Mouse (Mus musculus): ENCODE results near the gene Sfmbt2. TPM values are rescaled to one million over a fixed set of nuclear protein-coding genes. Genes with fewer than 3 reads are reported as not detected.

Sfmbt2 gene
- total RNA-seq, 1 experiment, result 43.7 TPM

GRCm38 (mm10) chr2:10395143-10395542 lies 24.8 kb downstream of the Sfmbt2 start:
- DNase-seq (ENCODE audit: low read depth, low spot score), result no peak
- Histone ChIP-seq H3K4me3 (ENCODE audit: insufficient read depth in 1 of 2, low read depth in 1 of 2, low read length in 2 of 2, poor library complexity in 1 of 2, severe bottlenecking in 1 of 2) (no peak overlapping the region), H3K27ac (ENCODE audit: insufficient read depth, low read depth, low read length, poor library complexity, severe bottlenecking) (no peak overlapping the region), H3K4me1 (ENCODE audit: control insufficient read depth in 2 of 2, insufficient read depth in 2 of 2, low read length in 2 of 2, poor library complexity in 1 of 2) (peaks cover 0 to 7% of the 10 kb centered on the region in 2 experiments; a peak in 1 of 4 replicates), H3K9me3 (ENCODE audit: control insufficient read depth, insufficient read depth, low read depth, low read length) (no peaks in the 10 kb centered on the region), H3K36me3 (ENCODE audit: control insufficient read depth, insufficient read depth, low read length, poor library complexity, severe bottlenecking) (peaks cover 8% of the 10 kb centered on the region), H3K9ac (ENCODE audit: insufficient read depth, low read depth, low read length, poor library complexity, severe bottlenecking) (no peak overlapping the region)
- no peak for TF ChIP-seq ZC3H11A (IDR thresholded peaks at IDR 0.05; ENCODE audit: borderline replicate concordance, low read depth, low read length)
- no peak for TF ChIP-seq MAFK (IDR thresholded peaks at IDR 0.05; ENCODE audit: insufficient read depth, low read depth, low read length)
- no peak for TF ChIP-seq CHD2 (IDR thresholded peaks at IDR 0.05; ENCODE audit: low read depth, low read length)
- no peak for TF ChIP-seq ZNF384 (IDR thresholded peaks at IDR 0.05; ENCODE audit: low read depth, low read length)
- TF ChIP-seq HCFC1 (IDR thresholded peaks at IDR 0.05; ENCODE audit: borderline replicate concordance, insufficient read depth, low read length), result no peak
- in situ Hi-C loops (cut with MboI; ENCODE audit: low sequenced_read_pairs in 2 of 2, unreplicated experiment in 2 of 2), result no loop called here

DNA sequence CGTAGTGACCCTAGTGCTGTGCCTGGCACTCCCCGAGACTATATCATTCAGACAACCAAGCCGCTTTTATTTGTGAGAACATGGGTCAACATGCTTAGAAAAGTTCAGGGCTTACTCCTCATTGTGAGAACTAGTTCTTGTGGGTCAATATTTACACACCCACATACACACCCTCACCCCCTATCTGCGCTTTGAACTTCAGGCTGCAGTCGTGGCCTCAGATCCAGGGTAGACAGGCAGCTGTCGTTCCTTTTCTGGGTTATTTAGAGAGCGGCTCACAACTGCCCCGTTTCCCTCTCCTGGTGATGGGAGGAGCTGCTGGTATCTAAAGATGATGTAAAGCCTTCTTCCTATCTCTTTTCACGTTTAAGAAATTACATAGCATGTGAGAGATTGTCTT lies 27.5 kb downstream of the Sfmbt2 start:
- no peaks in the 10 kb centered on the region for H3K4me1 ChIP-seq (ENCODE audit: control insufficient read depth in 2 of 2, insufficient read depth in 2 of 2, low read length in 2 of 2, poor library complexity in 1 of 2)
- DNase-seq (ENCODE audit: low read depth, low spot score), result no peak
- H3K4me3 ChIP-seq (ENCODE audit: insufficient read depth in 1 of 2, low read depth in 1 of 2, low read length in 2 of 2, poor library complexity in 1 of 2, severe bottlenecking in 1 of 2), result no peak overlapping the region
- no peaks in the 10 kb centered on the region for H3K9me3 ChIP-seq (ENCODE audit: control insufficient read depth, insufficient read depth, low read depth, low read length)
- TF ChIP-seq ZC3H11A (IDR thresholded peaks at IDR 0.05; ENCODE audit: borderline replicate concordance, low read depth, low read length) (no peak), CHD2 (IDR thresholded peaks at IDR 0.05; ENCODE audit: low read depth, low read length) (no peak), ZNF384 (IDR thresholded peaks at IDR 0.05; ENCODE audit: low read depth, low read length) (no peak), MAFK (IDR thresholded peaks at IDR 0.05; ENCODE audit: insufficient read depth, low read depth, low read length) (no peak), HCFC1 (IDR thresholded peaks at IDR 0.05; ENCODE audit: borderline replicate concordance, insufficient read depth, low read length) (no peak)
- H3K36me3 ChIP-seq (ENCODE audit: control insufficient read depth, insufficient read depth, low read length, poor library complexity, severe bottlenecking), result peaks cover 8% of the 10 kb centered on the region
- no peak overlapping the region for H3K9ac ChIP-seq (ENCODE audit: insufficient read depth, low read depth, low read length, poor library complexity, severe bottlenecking)
- in situ Hi-C loops (cut with MboI; ENCODE audit: low sequenced_read_pairs in 2 of 2, unreplicated experiment in 2 of 2), result no loop called here
- H3K27ac ChIP-seq (ENCODE audit: insufficient read depth, low read depth, low read length, poor library complexity, severe bottlenecking), result no peak overlapping the region

DNA sequence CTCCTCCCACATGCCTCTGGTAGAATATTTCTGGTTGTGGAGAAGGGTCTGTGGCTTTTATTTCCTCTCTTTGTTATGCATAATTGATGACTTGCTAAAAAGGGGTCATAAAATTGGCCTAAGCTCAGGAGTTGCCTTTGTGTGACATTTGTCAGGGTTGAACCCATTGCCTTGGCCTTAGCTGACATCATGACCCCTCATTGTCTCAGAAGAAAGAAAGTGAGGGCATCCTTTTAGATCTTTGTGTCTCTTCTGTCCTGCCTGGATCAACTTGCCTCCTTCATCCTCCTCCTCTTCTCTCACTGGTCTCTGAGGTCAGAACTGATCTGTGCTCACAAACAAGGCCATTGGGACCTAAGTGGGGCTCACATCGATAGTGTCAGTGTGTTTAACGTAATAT lies 35.8 kb downstream of the Sfmbt2 start:
- in situ Hi-C loops (cut with MboI; ENCODE audit: low sequenced_read_pairs in 2 of 2, unreplicated experiment in 2 of 2), result no loop called here
- TF ChIP-seq HCFC1 (IDR thresholded peaks at IDR 0.05; ENCODE audit: borderline replicate concordance, insufficient read depth, low read length) (no peak), ZNF384 (IDR thresholded peaks at IDR 0.05; ENCODE audit: low read depth, low read length) (no peak), ZC3H11A (IDR thresholded peaks at IDR 0.05; ENCODE audit: borderline replicate concordance, low read depth, low read length) (no peak), CHD2 (IDR thresholded peaks at IDR 0.05; ENCODE audit: low read depth, low read length) (no peak), MAFK (IDR thresholded peaks at IDR 0.05; ENCODE audit: insufficient read depth, low read depth, low read length) (no peak)

GRCm38 (mm10) chr2:10409422-10409821 lies 39.1 kb downstream of the Sfmbt2 start:
- DNase-seq (ENCODE audit: low read depth, low spot score), result no peak
- Histone ChIP-seq H3K4me3 (ENCODE audit: insufficient read depth in 1 of 2, low read depth in 1 of 2, low read length in 2 of 2, poor library complexity in 1 of 2, severe bottlenecking in 1 of 2) (no peak overlapping the region), H3K27ac (ENCODE audit: insufficient read depth, low read depth, low read length, poor library complexity, severe bottlenecking) (no peak overlapping the region), H3K36me3 (ENCODE audit: control insufficient read depth, insufficient read depth, low read length, poor library complexity, severe bottlenecking) (peaks cover 3% of the 10 kb centered on the region), H3K9me3 (ENCODE audit: control insufficient read depth, insufficient read depth, low read depth, low read length) (no peaks in the 10 kb centered on the region), H3K9ac (ENCODE audit: insufficient read depth, low read depth, low read length, poor library complexity, severe bottlenecking) (no peak overlapping the region), H3K4me1 (ENCODE audit: control insufficient read depth in 2 of 2, insufficient read depth in 2 of 2, low read length in 2 of 2, poor library complexity in 1 of 2) (no peaks in the 10 kb centered on the region)
- in situ Hi-C loops (cut with MboI; ENCODE audit: low sequenced_read_pairs in 2 of 2, unreplicated experiment in 2 of 2), result no loop called here
- TF ChIP-seq CHD2 (IDR thresholded peaks at IDR 0.05; ENCODE audit: low read depth, low read length) (no peak), MAFK (IDR thresholded peaks at IDR 0.05; ENCODE audit: insufficient read depth, low read depth, low read length) (no peak), ZC3H11A (IDR thresholded peaks at IDR 0.05; ENCODE audit: borderline replicate concordance, low read depth, low read length) (no peak), ZNF384 (IDR thresholded peaks at IDR 0.05; ENCODE audit: low read depth, low read length) (no peak), HCFC1 (IDR thresholded peaks at IDR 0.05; ENCODE audit: borderline replicate concordance, insufficient read depth, low read length) (no peak)

More for the DNA sequence above, 35.8 kb downstream of the Sfmbt2 start:
- no peak overlapping the region for H3K4me3 ChIP-seq (ENCODE audit: insufficient read depth in 1 of 2, low read depth in 1 of 2, low read length in 2 of 2, poor library complexity in 1 of 2, severe bottlenecking in 1 of 2)
- H3K9ac ChIP-seq (ENCODE audit: insufficient read depth, low read depth, low read length, poor library complexity, severe bottlenecking), result no peak overlapping the region
- no peaks in the 10 kb centered on the region for H3K4me1 ChIP-seq (ENCODE audit: control insufficient read depth in 2 of 2, insufficient read depth in 2 of 2, low read length in 2 of 2, poor library complexity in 1 of 2)
- H3K27ac ChIP-seq (ENCODE audit: insufficient read depth, low read depth, low read length, poor library complexity, severe bottlenecking), result no peak overlapping the region
- H3K36me3 ChIP-seq (ENCODE audit: control insufficient read depth, insufficient read depth, low read length, poor library complexity, severe bottlenecking), result peaks cover 6% of the 10 kb centered on the region
- no peak for DNase-seq (ENCODE audit: low read depth, low spot score)
- no peaks in the 10 kb centered on the region for H3K9me3 ChIP-seq (ENCODE audit: control insufficient read depth, insufficient read depth, low read depth, low read length)

DNA sequence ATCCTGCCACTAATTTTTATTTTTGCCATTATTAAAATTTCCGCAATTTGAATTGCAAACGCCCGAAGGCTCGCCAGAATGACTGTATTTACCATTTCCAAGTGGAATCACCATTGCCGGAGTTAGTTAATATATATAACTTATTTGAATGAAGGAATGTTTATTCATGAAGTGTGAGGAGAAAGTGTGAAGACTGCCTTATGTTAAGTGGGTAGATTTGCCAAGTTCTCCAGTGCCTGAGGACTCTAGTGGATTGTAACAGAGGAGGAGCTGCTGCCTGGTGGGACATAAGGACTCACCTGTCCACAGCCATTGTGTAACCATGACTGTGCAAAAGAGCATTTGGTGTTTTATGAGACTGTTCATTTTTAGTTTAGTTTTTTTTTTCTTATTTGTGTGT lies 39.8 kb downstream of the Sfmbt2 start:
- Histone ChIP-seq H3K36me3 (ENCODE audit: control insufficient read depth, insufficient read depth, low read length, poor library complexity, severe bottlenecking) (peaks cover 1% of the 10 kb centered on the region; the same call in 1 of the 2 replicates), H3K4me1 (ENCODE audit: control insufficient read depth in 2 of 2, insufficient read depth in 2 of 2, low read length in 2 of 2, poor library complexity in 1 of 2) (no peaks in the 10 kb centered on the region), H3K9me3 (ENCODE audit: control insufficient read depth, insufficient read depth, low read depth, low read length) (no peaks in the 10 kb centered on the region), H3K9ac (ENCODE audit: insufficient read depth, low read depth, low read length, poor library complexity, severe bottlenecking) (no peak overlapping the region), H3K4me3 (ENCODE audit: insufficient read depth in 1 of 2, low read depth in 1 of 2, low read length in 2 of 2, poor library complexity in 1 of 2, severe bottlenecking in 1 of 2) (no peak overlapping the region), H3K27ac (ENCODE audit: insufficient read depth, low read depth, low read length, poor library complexity, severe bottlenecking) (no peak overlapping the region)
- no peak for DNase-seq (ENCODE audit: low read depth, low spot score)
- TF ChIP-seq HCFC1 (IDR thresholded peaks at IDR 0.05; ENCODE audit: borderline replicate concordance, insufficient read depth, low read length) (no peak), ZNF384 (IDR thresholded peaks at IDR 0.05; ENCODE audit: low read depth, low read length) (no peak), ZC3H11A (IDR thresholded peaks at IDR 0.05; ENCODE audit: borderline replicate concordance, low read depth, low read length) (no peak), MAFK (IDR thresholded peaks at IDR 0.05; ENCODE audit: insufficient read depth, low read depth, low read length) (no peak), CHD2 (IDR thresholded peaks at IDR 0.05; ENCODE audit: low read depth, low read length) (no peak)
- in situ Hi-C loops (cut with MboI; ENCODE audit: low sequenced_read_pairs in 2 of 2, unreplicated experiment in 2 of 2), result no loop called here

Data from ES-E14 (cell line).